Mouse (Mus musculus): Measurements from ENCODE around the gene Dab1. TPM values are rescaled to one million over a fixed set of nuclear protein-coding genes. Genes with fewer than 3 reads are reported as not detected.

The Dab1 gene
- total RNA-seq, 2 experiments from 2014 or later = not detected

- no peak for ATAC-seq (replicated peaks; ENCODE audit: low FRiP score, poor library complexity, severe bottlenecking)
Observed at GRCm38 (mm10) chr4:104670741-104671140, 1051.6 kb downstream of the Dab1 start.

- ATAC-seq (replicated peaks; ENCODE audit: low FRiP score, poor library complexity, severe bottlenecking) = no peak
Observed at GRCm38 (mm10) chr4:104673317-104673716, 1054.2 kb downstream of the Dab1 start.

GRCm38 (mm10) chr4:104674706-104675105 lies 1055.5 kb downstream of the Dab1 start:
- no peak for ATAC-seq (replicated peaks; ENCODE audit: low FRiP score, poor library complexity, severe bottlenecking)

GRCm38 (mm10) chr4:104678234-104678633 lies 1059.1 kb downstream of the Dab1 start:
- no peak for ATAC-seq (replicated peaks; ENCODE audit: low FRiP score, poor library complexity, severe bottlenecking)

- no peak for ATAC-seq (replicated peaks; ENCODE audit: low FRiP score, poor library complexity, severe bottlenecking)
Observed at GRCm38 (mm10) chr4:104680475-104680874, 1061.3 kb downstream of the Dab1 start.

GRCm38 (mm10) chr4:104686137-104686809 lies 1067.1 kb downstream of the Dab1 start:
- no peak for ATAC-seq (replicated peaks; ENCODE audit: low FRiP score, poor library complexity, severe bottlenecking)

GRCm38 (mm10) chr4:104689047-104689446 lies 1069.9 kb downstream of the Dab1 start:
- no peak for ATAC-seq (replicated peaks; ENCODE audit: low FRiP score, poor library complexity, severe bottlenecking)

- no peak for ATAC-seq (replicated peaks; ENCODE audit: low FRiP score, poor library complexity, severe bottlenecking)
Observed at GRCm38 (mm10) chr4:104691026-104691425, 1071.9 kb downstream of the Dab1 start.

GRCm38 (mm10) chr4:104694188-104694587 lies 1075.0 kb downstream of the Dab1 start:
- no peak for ATAC-seq (replicated peaks; ENCODE audit: low FRiP score, poor library complexity, severe bottlenecking)

- ATAC-seq (replicated peaks; ENCODE audit: low FRiP score, poor library complexity, severe bottlenecking) = no peak
Observed at GRCm38 (mm10) chr4:104696522-104696921, 1077.4 kb downstream of the Dab1 start.

GRCm38 (mm10) chr4:104697703-104698102 lies 1078.5 kb downstream of the Dab1 start:
- ATAC-seq (replicated peaks; ENCODE audit: low FRiP score, poor library complexity, severe bottlenecking) = no peak

- ATAC-seq (replicated peaks; ENCODE audit: low FRiP score, poor library complexity, severe bottlenecking) = no peak
Observed at GRCm38 (mm10) chr4:104705664-104706645, 1086.8 kb downstream of the Dab1 start.

GRCm38 (mm10) chr4:104712338-104713083 lies 1093.4 kb downstream of the Dab1 start:
- no peak for ATAC-seq (replicated peaks; ENCODE audit: low FRiP score, poor library complexity, severe bottlenecking)

- ATAC-seq (replicated peaks; ENCODE audit: low FRiP score, poor library complexity, severe bottlenecking) = no peak
Observed at GRCm38 (mm10) chr4:104714925-104715519, 1095.9 kb downstream of the Dab1 start.

GRCm38 (mm10) chr4:104715857-104716256 lies 1096.7 kb downstream of the Dab1 start:
- ATAC-seq (replicated peaks; ENCODE audit: low FRiP score, poor library complexity, severe bottlenecking) = no peak

- no peak for ATAC-seq (replicated peaks; ENCODE audit: low FRiP score, poor library complexity, severe bottlenecking)
Observed at GRCm38 (mm10) chr4:104716506-104716905, 1097.3 kb downstream of the Dab1 start.

- no peak for ATAC-seq (replicated peaks; ENCODE audit: low FRiP score, poor library complexity, severe bottlenecking)
Observed at GRCm38 (mm10) chr4:104718973-104719795, 1100.0 kb downstream of the Dab1 start.

- ATAC-seq (replicated peaks; ENCODE audit: low FRiP score, poor library complexity, severe bottlenecking) = no peak
Observed at GRCm38 (mm10) chr4:104723527-104724045, 1104.4 kb downstream of the Dab1 start.

- no peak for ATAC-seq (replicated peaks; ENCODE audit: low FRiP score, poor library complexity, severe bottlenecking)
Observed at GRCm38 (mm10) chr4:104724258-104724657, 1105.1 kb downstream of the Dab1 start.

All from erythroid progenitor cell, adult 5-6 weeks (primary cell).